8 mouse cellular contexts compared by ENCODE assay signal in the genomic region with DNA sequence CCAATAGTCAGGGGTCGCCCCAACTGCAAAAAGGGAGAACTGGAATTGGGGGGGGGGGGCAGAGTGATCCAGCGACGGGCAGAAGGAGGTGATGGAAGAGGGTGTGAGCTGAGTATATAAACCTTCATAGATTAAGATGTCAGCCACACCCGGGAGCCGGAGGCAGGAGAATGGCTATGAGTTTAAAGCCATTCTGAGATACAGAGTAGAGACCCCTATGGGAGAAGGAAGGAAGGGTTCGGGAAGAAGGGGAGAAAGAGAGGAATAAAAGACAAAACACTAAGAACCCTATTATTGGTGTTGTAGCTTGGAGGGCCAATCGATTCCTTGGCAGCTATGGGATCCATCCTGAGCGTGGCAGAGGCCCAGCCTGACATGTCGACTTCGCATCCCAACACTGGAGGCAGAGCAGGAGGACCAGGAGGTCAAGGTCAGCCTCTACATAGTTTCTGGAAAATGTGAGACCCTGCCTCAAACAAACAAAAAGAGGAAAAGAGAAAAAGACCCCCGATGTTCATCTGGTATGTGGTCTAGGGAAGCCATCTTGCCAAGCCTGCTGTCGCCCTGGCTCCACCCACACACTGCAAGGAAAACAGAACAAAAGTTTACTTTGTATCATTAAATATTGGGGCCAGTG. TPM values are rescaled to one million over a fixed set of nuclear protein-coding genes. Genes with fewer than 3 reads are reported as not detected.
DNase-seq lines count a peak whose midpoint lies in the region; ATAC-seq and TF ChIP-seq lines count a peak whose summit lies in the region.

A gene (minus strand): TSS at position 24 of the 637 bp plus-strand sequence.

- ATAC-seq in embryonic facial prominence, embryonic 15.5 days (ENCODE audit: insufficient number of reproducible peaks, low FRiP score, low TSS enrichment, low read depth) = no peak
- ATAC-seq in intestine, postnatal 0 days = no peak
- ATAC-seq in midbrain, embryonic 15.5 days (replicated peaks) = peak; percentile 35

- 47% methylated on average over 12 of the region's 12 CpGs for WGBS in embryonic facial prominence, embryonic 15.5 days
- 42% methylated on average over 12 of the region's 12 CpGs for WGBS in intestine, postnatal 0 days
- 53% methylated on average over 10 of the region's 12 CpGs for WGBS in midbrain, embryonic 15.5 days

- peak within 1 kb of the TSS; percentile 53 for H3K4me2 ChIP-seq in embryonic facial prominence, embryonic 15.5 days (replicated peaks)
- H3K4me2 ChIP-seq in intestine, postnatal 0 days (replicated peaks; ENCODE audit: low read depth) = peak within 1 kb of the TSS; percentile 52
- H3K4me2 ChIP-seq in midbrain, embryonic 15.5 days = peak within 1 kb of the TSS; percentile 86

- no peaks in the 10 kb centered on the region for H3K9me3 ChIP-seq in embryonic facial prominence, embryonic 15.5 days (replicated peaks)
- H3K9me3 ChIP-seq in intestine, postnatal 0 days (ENCODE audit: control insufficient read depth) = no peaks in the 10 kb centered on the region
- no peaks in the 10 kb centered on the region for H3K9me3 ChIP-seq in midbrain, embryonic 15.5 days

- H3K4me3 ChIP-seq in embryonic facial prominence, embryonic 15.5 days (replicated peaks) = peak within 1 kb of the TSS; percentile 34
- peak within 1 kb of the TSS; percentile 25 for H3K4me3 ChIP-seq in intestine, postnatal 0 days (ENCODE audit: low read depth, low read length)
- peak within 1 kb of the TSS; percentile 50 for H3K4me3 ChIP-seq in midbrain, embryonic 15.5 days

- no peak for TF ChIP-seq CTCF in intestine, postnatal 0 days (IDR thresholded peaks at IDR 0.05; ENCODE audit: low read depth)

- DNase-seq in layer of hippocampus, adult 18-20 months (ENCODE audit: low spot score in 2 of 2) = no peak
- no peak for DNase-seq in layer of hippocampus, adult 9-10 months (ENCODE audit: low spot score)
- no peak for DNase-seq in testis, postnatal 14 days (ENCODE audit: low spot score)
- no peak for DNase-seq in thymus, postnatal 0 days (ENCODE audit: low spot score)
- DNase-seq in heart, postnatal 10 days = no peak

- H3K36me3 ChIP-seq in embryonic facial prominence, embryonic 15.5 days = peaks cover 7% of the 10 kb centered on the region
- H3K36me3 ChIP-seq in intestine, postnatal 0 days (ENCODE audit: control insufficient read depth, insufficient read depth) = peaks cover 8% of the 10 kb centered on the region; the same call in 1 of the 2 replicates
- H3K36me3 ChIP-seq in midbrain, embryonic 15.5 days (replicated peaks) = 0 out of 2 replicates have a peak, but pooled peaks cover 12% of the 10 kb centered on the region

- peaks cover 12% of the 10 kb centered on the region for H3K4me1 ChIP-seq in embryonic facial prominence, embryonic 15.5 days
- H3K4me1 ChIP-seq in intestine, postnatal 0 days (replicated peaks; ENCODE audit: control insufficient read depth, insufficient read depth, low read length) = no peaks in the 10 kb centered on the region
- peaks cover 22% of the 10 kb centered on the region for H3K4me1 ChIP-seq in midbrain, embryonic 15.5 days

- no peak within 1 kb of the TSS for H3K27ac ChIP-seq in embryonic facial prominence, embryonic 15.5 days (replicated peaks)
- H3K27ac ChIP-seq in intestine, postnatal 0 days (ENCODE audit: low read depth, low read length) = no peak within 1 kb of the TSS
- peak within 1 kb of the TSS; percentile 13; the same call in 1 of the 2 replicates for H3K27ac ChIP-seq in midbrain, embryonic 15.5 days

- H3K9ac ChIP-seq in embryonic facial prominence, embryonic 15.5 days = no peak within 1 kb of the TSS
- H3K9ac ChIP-seq in intestine, postnatal 0 days (ENCODE audit: low read depth, low read length) = no peak within 1 kb of the TSS
- peak within 1 kb of the TSS; percentile 71 for H3K9ac ChIP-seq in midbrain, embryonic 15.5 days

- intact Hi-C loops in heart, postnatal 10 days (cut with DNase I) = no loop called here

- peaks cover 46% of the 10 kb centered on the region for H3K27me3 ChIP-seq in embryonic facial prominence, embryonic 15.5 days
- H3K27me3 ChIP-seq in intestine, postnatal 0 days (replicated peaks; ENCODE audit: control insufficient read depth, insufficient read depth, low read length) = peaks cover 32% of the 10 kb centered on the region
- 0 out of 2 replicates have a peak, but pooled peaks cover 3% of the 10 kb centered on the region for H3K27me3 ChIP-seq in midbrain, embryonic 15.5 days (replicated peaks)

RNA-seq across cellular contexts. Expression of the gene that starts here (rescaled TPM):
- total RNA-seq in layer of hippocampus, adult 18-20 months (2021) = 10 to 100 TPM; 96.6 to 98.2 TPM
- polyA plus RNA-seq in embryonic facial prominence, embryonic 15.5 days (2015; fragmentation: Nextera tagmentation; extraction: Ambion mirVana) = 1.4 and 1.9 TPM in 2 replicates
- polyA plus RNA-seq in intestine, postnatal 0 days (2015; fragmentation: Nextera tagmentation; extraction: Ambion mirVana) = 0.43 and 0.91 TPM in 2 replicates
- polyA plus RNA-seq in midbrain, embryonic 15.5 days (2015; fragmentation: Nextera tagmentation; extraction: Ambion mirVana) = 77.5 and 79.2 TPM in 2 replicates
- 0.04 TPM in 1 of 2 replicates, not detected in the other for polyA plus RNA-seq in thymus, postnatal 0 days (2015; fragmentation: Nextera tagmentation; extraction: Ambion mirVana)
- not detected for total RNA-seq in heart, postnatal 10 days (2021)

Comparison
In these comparisons a context has a peak if more than half of its experiments do, and no peak if none do; other contexts are left out.
1. RNA of the gene that starts here (total RNA-seq): 96.6 to 98.2 TPM in layer of hippocampus, adult 18-20 months; not detected in heart, postnatal 10 days; every median in the first group is over 10 times any median in the second.
2. RNA of the gene that starts here (polyA plus RNA-seq): 77.5 to 79.2 TPM in midbrain, embryonic 15.5 days; 1.4 to 1.9 TPM in embryonic facial prominence, embryonic 15.5 days, 0.43 to 0.91 TPM in intestine, postnatal 0 days and 0.04 TPM in thymus, postnatal 0 days; every median in the first group is over 10 times any median in the second.
3. Peak in every context shown above with its lines, with median percentiles within 50 percentile points of each other: H3K4me2 ChIP-seq and H3K4me3 ChIP-seq.